Mouse (Mus musculus): ENCODE measurements around the gene Dclk2. TPM values are rescaled to one million over a fixed set of nuclear protein-coding genes. Genes with fewer than 3 reads are reported as not detected.
A peak's percentile ranks its signal among the peaks of the same experiment; 100 is the strongest.

Gene Dclk2
- polyA plus RNA-seq, 1 experiment from 2014 or later = 5.7 TPM

GRCm38 (mm10) chr3:86887512-86887911 lies 33.1 kb downstream of the Dclk2 start:
- Histone ChIP-seq H3K4me2 (no peak overlapping the region), H3K4me3 (replicated peaks) (no peak overlapping the region), H3K27me3 (no peaks in the 10 kb centered on the region), H3K4me1 (replicated peaks) (no peaks in the 10 kb centered on the region), H3K9me3 (0 out of 2 replicates have a peak, but pooled peaks cover 6% of the 10 kb centered on the region), H3K9ac (replicated peaks) (no peak overlapping the region), H3K36me3 (no peaks in the 10 kb centered on the region), H3K27ac (no peak overlapping the region)
- ATAC-seq (ENCODE audit: insufficient number of reproducible peaks, insufficient read depth, low FRiP score, low TSS enrichment, low read depth) = no peak

- no peak overlapping the region for H3K4me2 ChIP-seq
- H3K9me3 ChIP-seq = 0 out of 2 replicates have a peak, but pooled peaks cover 6% of the 10 kb centered on the region
- no peak for ATAC-seq (ENCODE audit: insufficient number of reproducible peaks, insufficient read depth, low FRiP score, low TSS enrichment, low read depth)
- 90% methylated on average over 5 of the region's 5 CpGs for WGBS
- no peaks in the 10 kb centered on the region for H3K27me3 ChIP-seq
- H3K27ac ChIP-seq = no peak overlapping the region
- H3K4me3 ChIP-seq (replicated peaks) = no peak overlapping the region
- no peak overlapping the region for H3K9ac ChIP-seq (replicated peaks)
- no peaks in the 10 kb centered on the region for H3K36me3 ChIP-seq
- H3K4me1 ChIP-seq (replicated peaks) = no peaks in the 10 kb centered on the region
Observed at GRCm38 (mm10) chr3:86885180-86885579, 35.5 kb downstream of the Dclk2 start.

- Histone ChIP-seq H3K27me3 (no peaks in the 10 kb centered on the region), H3K36me3 (no peaks in the 10 kb centered on the region), H3K4me2 (no peak overlapping the region), H3K9ac (replicated peaks) (no peak overlapping the region), H3K4me1 (replicated peaks) (no peaks in the 10 kb centered on the region), H3K9me3 (0 out of 2 replicates have a peak, but pooled peaks cover 6% of the 10 kb centered on the region), H3K27ac (no peak overlapping the region), H3K4me3 (replicated peaks) (no peak overlapping the region)
- WGBS = 76% methylated on average over 2 of the region's 2 CpGs
- no peak for ATAC-seq (ENCODE audit: insufficient number of reproducible peaks, insufficient read depth, low FRiP score, low TSS enrichment, low read depth)
Observed at GRCm38 (mm10) chr3:86884481-86884880, 36.2 kb downstream of the Dclk2 start.

- Histone ChIP-seq H3K27ac (no peak overlapping the region), H3K9ac (replicated peaks) (no peak overlapping the region), H3K36me3 (no peaks in the 10 kb centered on the region), H3K4me1 (replicated peaks) (no peaks in the 10 kb centered on the region), H3K4me2 (no peak overlapping the region), H3K4me3 (replicated peaks) (no peak overlapping the region), H3K9me3 (0 out of 2 replicates have a peak, but pooled peaks cover 6% of the 10 kb centered on the region), H3K27me3 (no peaks in the 10 kb centered on the region)
- no peak for ATAC-seq (ENCODE audit: insufficient number of reproducible peaks, insufficient read depth, low FRiP score, low TSS enrichment, low read depth)
- 68% methylated on average over 6 of the region's 6 CpGs for WGBS
Observed at GRCm38 (mm10) chr3:86883985-86884384, 36.7 kb downstream of the Dclk2 start.

- Histone ChIP-seq H3K27ac (no peak overlapping the region), H3K4me2 (no peak overlapping the region), H3K4me3 (replicated peaks) (no peak overlapping the region), H3K4me1 (replicated peaks) (no peaks in the 10 kb centered on the region; the same call in 1 of the 2 replicates), H3K36me3 (no peaks in the 10 kb centered on the region), H3K9me3 (no peaks in the 10 kb centered on the region), H3K9ac (replicated peaks) (no peak overlapping the region), H3K27me3 (no peaks in the 10 kb centered on the region)
- ATAC-seq (ENCODE audit: insufficient number of reproducible peaks, insufficient read depth, low FRiP score, low TSS enrichment, low read depth) = no peak
- 81% methylated on average over 5 of the region's 5 CpGs for WGBS
Observed at GRCm38 (mm10) chr3:86875912-86876311, 44.7 kb downstream of the Dclk2 start.

GRCm38 (mm10) chr3:86873092-86873600 lies 47.5 kb downstream of the Dclk2 start:
- no peak for ATAC-seq (ENCODE audit: insufficient number of reproducible peaks, insufficient read depth, low FRiP score, low TSS enrichment, low read depth)
- WGBS = 87% methylated on average over 6 of the region's 6 CpGs
- Histone ChIP-seq H3K27me3 (no peaks in the 10 kb centered on the region), H3K9me3 (no peaks in the 10 kb centered on the region), H3K4me1 (replicated peaks) (peaks cover 8% of the 10 kb centered on the region), H3K36me3 (no peaks in the 10 kb centered on the region), H3K9ac (replicated peaks) (no peak overlapping the region), H3K4me2 (no peak overlapping the region), H3K4me3 (replicated peaks) (no peak overlapping the region), H3K27ac (no peak overlapping the region)

- H3K9me3 ChIP-seq = no peaks in the 10 kb centered on the region
- H3K36me3 ChIP-seq = no peaks in the 10 kb centered on the region
- H3K9ac ChIP-seq (replicated peaks) = no peak overlapping the region
- H3K4me2 ChIP-seq = no peak overlapping the region
- no peak for ATAC-seq (ENCODE audit: insufficient number of reproducible peaks, insufficient read depth, low FRiP score, low TSS enrichment, low read depth)
- WGBS = 79% methylated on average over 6 of the region's 6 CpGs
- no peaks in the 10 kb centered on the region for H3K27me3 ChIP-seq
- H3K4me1 ChIP-seq (replicated peaks) = peaks cover 8% of the 10 kb centered on the region
- H3K4me3 ChIP-seq (replicated peaks) = no peak overlapping the region
- H3K27ac ChIP-seq = no peak overlapping the region
Observed at GRCm38 (mm10) chr3:86870952-86871351, 49.7 kb downstream of the Dclk2 start.

- Histone ChIP-seq H3K36me3 (no peaks in the 10 kb centered on the region), H3K27ac (no peak overlapping the region), H3K9ac (replicated peaks) (no peak overlapping the region), H3K9me3 (no peaks in the 10 kb centered on the region), H3K27me3 (no peaks in the 10 kb centered on the region), H3K4me3 (replicated peaks) (no peak overlapping the region), H3K4me2 (no peak overlapping the region), H3K4me1 (replicated peaks) (peaks cover 8% of the 10 kb centered on the region)
- no peak for ATAC-seq (ENCODE audit: insufficient number of reproducible peaks, insufficient read depth, low FRiP score, low TSS enrichment, low read depth)
- 46% methylated on average over 3 of the region's 3 CpGs for WGBS
Observed at GRCm38 (mm10) chr3:86870411-86870810, 50.2 kb downstream of the Dclk2 start.

GRCm38 (mm10) chr3:86868721-86869120 lies 51.9 kb downstream of the Dclk2 start:
- 78% methylated on average over 3 of the region's 3 CpGs for WGBS
- peaks cover 9% of the 10 kb centered on the region for H3K4me1 ChIP-seq (replicated peaks)
- no peak for ATAC-seq (ENCODE audit: insufficient number of reproducible peaks, insufficient read depth, low FRiP score, low TSS enrichment, low read depth)

GRCm38 (mm10) chr3:86863327-86864008 lies 57.2 kb downstream of the Dclk2 start:
- H3K36me3 ChIP-seq = no peaks in the 10 kb centered on the region
- peak overlapping the region; percentile 52 for H3K4me2 ChIP-seq
- no peaks in the 10 kb centered on the region for H3K9me3 ChIP-seq
- 19% methylated on average over 10 of the region's 10 CpGs for WGBS
- H3K4me1 ChIP-seq (replicated peaks) = peaks cover 44% of the 10 kb centered on the region
- H3K9ac ChIP-seq (replicated peaks) = no peak overlapping the region
- ATAC-seq (ENCODE audit: insufficient number of reproducible peaks, insufficient read depth, low FRiP score, low TSS enrichment, low read depth) = peak; percentile 29; the same call in 1 of the 2 replicates
- H3K27me3 ChIP-seq = 0 out of 2 replicates have a peak, but pooled peaks cover 2% of the 10 kb centered on the region
- peak overlapping the region; percentile 19 for H3K4me3 ChIP-seq (replicated peaks)
- H3K27ac ChIP-seq = peak overlapping the region; percentile 32; the same call in 1 of the 2 replicates

More at GRCm38 (mm10) chr3:86868721-86869120, 51.9 kb downstream of the Dclk2 start:
- Histone ChIP-seq H3K27me3 (0 out of 2 replicates have a peak, but pooled peaks cover 2% of the 10 kb centered on the region), H3K27ac (no peak overlapping the region), H3K9me3 (no peaks in the 10 kb centered on the region), H3K36me3 (no peaks in the 10 kb centered on the region), H3K9ac (replicated peaks) (no peak overlapping the region), H3K4me2 (no peak overlapping the region), H3K4me3 (replicated peaks) (no peak overlapping the region)

- Histone ChIP-seq H3K27me3 (0 out of 2 replicates have a peak, but pooled peaks cover 2% of the 10 kb centered on the region), H3K4me3 (replicated peaks) (peak overlapping the region; percentile 19), H3K4me2 (peak overlapping the region; percentile 52), H3K9me3 (no peaks in the 10 kb centered on the region), H3K36me3 (no peaks in the 10 kb centered on the region), H3K9ac (replicated peaks) (no peak overlapping the region), H3K4me1 (replicated peaks) (peaks cover 44% of the 10 kb centered on the region), H3K27ac (peak overlapping the region; percentile 17; the same call in 1 of the 2 replicates)
- 3% methylated on average over 3 of the region's 3 CpGs for WGBS
- peak; percentile 87 for ATAC-seq (ENCODE audit: insufficient number of reproducible peaks, insufficient read depth, low FRiP score, low TSS enrichment, low read depth)
Observed at GRCm38 (mm10) chr3:86862939-86863311, 57.7 kb downstream of the Dclk2 start.

Data from limb, embryonic 12.5 days (tissue).